Mouse (Mus musculus) limb, embryonic 12.5 days (tissue): ENCODE data around the gene Aifm2. TPM values are rescaled to one million over a fixed set of nuclear protein-coding genes. Genes with fewer than 3 reads are reported as not detected.

Source experiments
- ATAC-seq: fragments of 200-750 bp; cut with Nextera tagmentation; 2 replicates; pipeline ENCODE4 v1.8.0; 2017; ENCODE audit warnings: low read depth, moderate TSS enrichment; ENCODE audit not compliant: insufficient number of reproducible peaks, insufficient read depth, low FRiP score, low TSS enrichment
- H3K27ac ChIP-seq: fragments of 300-500 bp; sonication (generic); 2 replicates; pipeline ENCODE4 v1.5.1; 2016; ENCODE audit warnings: mild to moderate bottlenecking, moderate library complexity
- H3K27me3 ChIP-seq: fragments of 300-500 bp; sonication (generic); 2 replicates; pipeline ENCODE4 v1.6.1; 2016; ENCODE audit warnings: mild to moderate bottlenecking, moderate library complexity
- H3K36me3 ChIP-seq: fragments of 300-500 bp; sonication (generic); 2 replicates; pipeline ENCODE4 v1.6.1; 2016; ENCODE audit warnings: mild to moderate bottlenecking, moderate library complexity
- H3K4me1 ChIP-seq: fragments of 300-500 bp; sonication (generic); replicated peaks from 2 replicates; pipeline ENCODE4 v1.6.1; 2016
- H3K4me2 ChIP-seq: fragments of 300-500 bp; sonication (generic); 2 replicates; pipeline ENCODE4 v1.6.1; 2016; ENCODE audit warnings: mild to moderate bottlenecking, moderate library complexity
- H3K4me3 ChIP-seq: fragments of 300-500 bp; sonication (generic); replicated peaks from 2 replicates; pipeline ENCODE4 v1.5.1; 2016; ENCODE audit warnings: mild to moderate bottlenecking
- H3K9ac ChIP-seq: fragments of 300-500 bp; sonication (generic); replicated peaks from 2 replicates; pipeline ENCODE4 v1.6.1; 2016; ENCODE audit warnings: mild to moderate bottlenecking, moderate library complexity
- H3K9me3 ChIP-seq: fragments of 300-500 bp; sonication (generic); 2 replicates; pipeline ENCODE4 v1.6.1; 2016; ENCODE audit warnings: mild to moderate bottlenecking, moderate library complexity
- WGBS: fragments of 180-500 bp; shearing (Covaris S2); methylation state at CpG from one replicate; pipeline ENCODE4 v1.1.7; 2016; 5-methylcytosine and 5-hydroxymethylcytosine counted together
- microRNA-seq: library from miRNA; unstranded; fragments of <30 nt; microRNA quantifications from one replicate; pipeline ENCODE4, GENCODE M21; 2017
- polyA plus RNA-seq: library from polyadenylated mRNA; unstranded; fragments of >200 nt; fragmentation: Nextera tagmentation; extraction: Ambion mirVana; gene quantifications from 2 replicates; pipeline ENCODE4 v1.2.1, GENCODE M21; 2016

The Aifm2 gene
- polyA plus RNA-seq, 1 experiment from 2014 or later = 10.8 TPM

- WGBS = 52% methylated on average over 6 of the region's 6 CpGs
- ATAC-seq = no peak
- no peak overlapping the region for H3K4me3 ChIP-seq
- H3K27me3 ChIP-seq = no peaks in the 10 kb centered on the region
- no peak overlapping the region for H3K27ac ChIP-seq
- no peak overlapping the region for H3K9ac ChIP-seq
- H3K4me1 ChIP-seq = peaks cover 18% of the 10 kb centered on the region
- H3K36me3 ChIP-seq = peaks cover 38% of the 10 kb centered on the region
- no peak overlapping the region for H3K4me2 ChIP-seq
- H3K9me3 ChIP-seq = no peaks in the 10 kb centered on the region
Measured at GRCm38 (mm10) chr10:61766806-61767205, 51.7 kb downstream of the Aifm2 start.

DNA sequence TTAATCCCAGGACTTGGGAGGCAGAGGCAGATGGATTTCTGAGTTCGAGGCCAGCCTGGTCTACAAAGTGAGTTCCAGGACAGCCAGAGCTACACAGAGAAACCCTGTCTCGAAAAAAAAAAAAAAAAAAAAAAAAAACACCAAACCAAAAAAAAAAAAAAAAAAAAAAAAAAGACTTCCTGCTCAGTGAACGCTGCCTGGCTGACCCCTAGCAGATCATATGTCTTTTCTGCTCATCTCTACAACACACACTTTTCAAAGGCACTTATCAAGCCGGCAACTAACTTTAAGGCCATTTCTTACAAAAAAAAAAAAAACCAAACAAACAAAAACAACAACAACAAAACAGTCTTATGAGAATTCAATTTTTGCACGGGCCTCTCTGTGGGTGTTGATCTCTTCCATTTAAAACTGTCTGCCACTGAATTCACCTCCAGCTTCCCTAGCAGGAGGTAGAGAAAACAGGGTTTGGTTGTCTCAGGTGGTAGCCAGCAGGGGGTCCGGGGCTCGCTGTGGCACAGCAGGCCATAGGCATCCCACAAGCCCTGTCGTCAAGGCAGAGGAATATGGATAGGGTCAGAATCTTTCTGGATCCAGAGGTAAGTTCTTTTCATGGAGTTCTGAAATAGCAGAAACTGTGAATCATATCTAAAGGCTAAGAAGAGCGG, 66.5 kb downstream of the Aifm2 start:
- peak overlapping the region; percentile 99 for H3K27ac ChIP-seq
- peak overlapping the region; percentile 99 for H3K9ac ChIP-seq
- WGBS = 26% methylated on average over 9 of the region's 9 CpGs
- H3K4me1 ChIP-seq = peaks cover 10% of the 10 kb centered on the region; the same call in 1 of the 2 replicates
- H3K27me3 ChIP-seq = no peaks in the 10 kb centered on the region
- H3K36me3 ChIP-seq = peaks cover 11% of the 10 kb centered on the region; the same call in 1 of the 2 replicates
- no peaks in the 10 kb centered on the region for H3K9me3 ChIP-seq
- ATAC-seq = no peak
- peak overlapping the region; percentile 83 for H3K4me3 ChIP-seq
- H3K4me2 ChIP-seq = peak overlapping the region; percentile 65

- Histone ChIP-seq H3K4me2 (peak overlapping the region; percentile 65), H3K9me3 (no peaks in the 10 kb centered on the region), H3K36me3 (peaks cover 11% of the 10 kb centered on the region; the same call in 1 of the 2 replicates), H3K4me3 (peak overlapping the region; percentile 83), H3K4me1 (peaks cover 10% of the 10 kb centered on the region; the same call in 1 of the 2 replicates), H3K9ac (peak overlapping the region; percentile 99), H3K27ac (peak overlapping the region; percentile 99), H3K27me3 (no peaks in the 10 kb centered on the region)
- ATAC-seq = peak; percentile 39
- WGBS = under 1% methylated on average over 73 of the region's 74 CpGs
Measured at GRCm38 (mm10) chr10:61782799-61783611, 67.9 kb downstream of the Aifm2 start.

DNA sequence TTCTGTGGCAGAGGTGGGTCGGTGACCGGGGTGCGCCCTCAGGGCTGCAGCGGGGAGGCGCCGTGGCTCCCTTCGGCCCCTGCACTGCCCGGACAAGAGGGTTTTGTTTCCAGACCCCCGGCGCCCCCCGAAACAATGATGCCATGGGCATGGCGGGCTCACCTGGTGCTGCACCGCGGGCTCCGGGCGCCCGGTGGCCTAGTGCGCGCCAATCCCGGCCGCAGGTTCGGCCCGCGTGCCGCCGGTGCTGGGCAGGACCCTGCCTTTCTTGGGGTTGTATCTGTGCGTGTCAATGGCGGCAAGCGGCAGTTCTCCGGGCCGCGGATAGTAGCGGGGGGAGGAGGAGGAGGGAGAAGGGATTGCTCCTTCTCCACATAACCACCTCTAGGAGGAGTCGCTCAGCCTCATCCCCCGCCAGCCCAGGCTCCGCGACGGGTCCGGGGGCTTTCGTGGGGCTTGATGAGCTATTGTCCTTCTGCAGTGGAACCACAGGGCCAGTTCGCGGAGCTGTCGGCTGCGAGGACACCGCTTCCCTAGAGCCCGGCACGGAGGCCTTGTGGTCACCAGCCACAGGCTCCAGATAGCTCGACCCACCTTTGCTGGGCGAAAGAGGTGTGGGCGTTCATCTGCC, 68.7 kb downstream of the Aifm2 start, which contains the start of gene H2afy2:
Gene H2afy2, minus strand, starts transcription at position 527 of the 631 bp plus-strand sequence.
- Histone ChIP-seq H3K4me3 (peak within 1 kb of the TSS; percentile 83), H3K9me3 (no peaks in the 10 kb centered on the region), H3K9ac (peak within 1 kb of the TSS; percentile 99), H3K4me2 (peak within 1 kb of the TSS; percentile 65), H3K4me1 (peaks cover 10% of the 10 kb centered on the region; the same call in 1 of the 2 replicates), H3K27ac (peak within 1 kb of the TSS; percentile 99), H3K36me3 (peaks cover 7% of the 10 kb centered on the region; the same call in 1 of the 2 replicates), H3K27me3 (no peaks in the 10 kb centered on the region)
- ATAC-seq = peak; percentile 69
- WGBS = under 1% methylated on average over 50 of the region's 50 CpGs

DNA sequence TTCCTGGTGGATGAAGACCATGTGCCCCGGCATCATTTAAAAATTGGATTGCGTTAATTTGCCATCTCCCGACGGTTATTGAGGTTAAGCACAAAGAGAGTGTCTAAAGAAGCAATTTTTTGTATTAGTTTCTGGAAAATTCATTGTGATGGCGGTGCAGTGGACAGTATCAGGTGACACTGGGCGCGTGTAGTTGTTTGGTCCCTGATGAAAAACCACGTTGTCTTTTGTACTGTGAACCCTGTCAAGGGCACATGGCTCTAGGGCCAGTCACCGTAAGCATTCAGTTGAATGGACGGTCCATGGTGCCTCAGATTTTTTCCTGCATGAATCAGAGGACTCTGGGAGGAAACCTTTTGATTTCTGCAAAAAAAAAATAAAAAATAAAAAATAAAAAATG, 69.4 kb downstream of the Aifm2 start:
- Histone ChIP-seq H3K4me1 (peaks cover 10% of the 10 kb centered on the region; the same call in 1 of the 2 replicates), H3K27me3 (no peaks in the 10 kb centered on the region), H3K9me3 (no peaks in the 10 kb centered on the region), H3K4me2 (peak overlapping the region; percentile 65), H3K27ac (peak overlapping the region; percentile 99), H3K4me3 (peak overlapping the region; percentile 83), H3K9ac (peak overlapping the region; percentile 99), H3K36me3 (0 out of 2 replicates have a peak, but pooled peaks cover 3% of the 10 kb centered on the region)
- 22% methylated on average over 10 of the region's 10 CpGs for WGBS
- ATAC-seq = no peak

DNA sequence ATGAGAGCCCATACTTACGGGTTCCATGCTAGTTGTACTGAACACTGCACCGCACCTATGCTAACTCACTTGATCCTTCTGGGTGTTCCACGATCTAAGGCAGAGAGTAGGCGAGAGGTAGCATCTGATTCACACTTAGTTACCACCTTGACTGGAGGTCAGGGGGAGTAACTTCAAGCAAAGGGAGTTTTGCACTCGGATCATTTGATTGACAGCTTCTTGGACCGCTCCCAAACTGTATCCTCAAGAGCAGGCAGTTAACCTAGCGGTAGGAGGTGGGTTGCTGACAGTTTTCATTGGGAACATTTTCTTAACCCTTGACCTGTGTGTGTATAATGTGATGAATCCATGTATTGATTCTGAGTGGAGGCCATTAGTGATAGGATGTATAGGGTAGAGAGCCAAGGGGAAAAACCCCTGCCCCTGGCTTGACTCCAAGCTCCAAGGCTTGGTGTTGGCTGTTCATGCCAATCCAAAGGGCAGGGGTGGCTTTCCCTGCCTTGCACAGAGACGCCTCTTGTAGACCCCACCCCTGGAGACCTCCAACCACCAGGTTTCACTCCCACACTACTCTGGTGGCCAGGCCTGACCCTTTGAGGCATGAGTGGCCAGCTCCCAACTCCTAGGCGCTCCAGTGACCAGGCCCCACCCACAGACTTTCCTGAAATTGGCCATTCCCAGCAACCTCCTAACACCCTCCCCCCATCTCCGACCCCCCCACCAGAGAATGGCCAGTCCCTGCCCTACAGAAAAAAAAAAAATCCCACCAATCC, 72.7 kb downstream of the Aifm2 start:
- H3K9ac ChIP-seq = no peak overlapping the region
- no peak overlapping the region for H3K4me2 ChIP-seq
- H3K27ac ChIP-seq = no peak overlapping the region
- no peak overlapping the region for H3K4me3 ChIP-seq
- peaks cover 3% of the 10 kb centered on the region; the same call in 1 of the 2 replicates for H3K4me1 ChIP-seq
- H3K36me3 ChIP-seq = no peaks in the 10 kb centered on the region
- WGBS = 81% methylated on average over 10 of the region's 10 CpGs
- no peaks in the 10 kb centered on the region for H3K9me3 ChIP-seq
- H3K27me3 ChIP-seq = no peaks in the 10 kb centered on the region
- no peak for ATAC-seq

DNA sequence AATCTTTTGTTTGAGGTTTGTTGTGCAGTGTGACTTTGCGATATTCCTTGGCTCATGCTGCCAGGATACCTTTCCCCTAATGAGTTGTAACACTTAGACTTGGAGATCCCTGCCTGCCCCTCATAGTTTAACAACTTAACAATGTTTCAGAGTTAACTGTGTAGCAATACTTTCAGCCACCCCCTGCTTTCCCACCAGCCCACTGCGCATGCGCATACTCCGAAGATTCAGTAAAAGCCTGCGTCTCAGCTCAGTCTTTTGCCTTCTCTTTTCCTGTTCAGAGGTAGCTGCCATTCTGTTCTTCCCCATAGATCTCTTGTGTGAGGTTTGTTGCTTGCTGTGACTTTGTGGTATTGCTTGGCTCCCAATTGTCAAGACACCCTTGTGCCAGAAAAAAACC, 73.4 kb downstream of the Aifm2 start:
- Histone ChIP-seq H3K4me2 (no peak overlapping the region), H3K9ac (no peak overlapping the region), H3K27ac (no peak overlapping the region), H3K27me3 (no peaks in the 10 kb centered on the region), H3K36me3 (no peaks in the 10 kb centered on the region), H3K4me1 (peaks cover 3% of the 10 kb centered on the region; the same call in 1 of the 2 replicates), H3K9me3 (no peaks in the 10 kb centered on the region), H3K4me3 (no peak overlapping the region)
- ATAC-seq = no peak
- WGBS = 85% methylated on average over 5 of the region's 5 CpGs

Small RNAs within 50 kb of the gene (microRNA-seq; reads per million reads assigned to microRNA genes)
- not detected for gene Mir5108

Other genes with a start within 250 kb of the Aifm2 start
- 11.3 and 11.6 TPM in 2 replicates for gene Lrrc20, start 239.5 kb upstream of the Aifm2 start, polyA plus RNA-seq
- gene Npffr1, start 119.8 kb upstream of the Aifm2 start, polyA plus RNA-seq = 0.09 and 0.12 TPM in 2 replicates
- gene Ppa1, start 66.7 kb upstream of the Aifm2 start, polyA plus RNA-seq = 234 and 242 TPM in 2 replicates
- gene Sar1a, start 35.0 kb upstream of the Aifm2 start, polyA plus RNA-seq = 239 TPM in 2 replicates
- gene Tysnd1, start 19.7 kb upstream of the Aifm2 start, polyA plus RNA-seq = 43.7 and 45.7 TPM in 2 replicates
- gene H2afy2, start 68.9 kb downstream of the Aifm2 start, polyA plus RNA-seq = 320 and 331 TPM in 2 replicates